Mouse (Mus musculus): ENCODE results near the gene Enoph1.
A peak's percentile ranks its signal among the peaks of the same experiment; 100 is the strongest.

The Enoph1 gene

DNA sequence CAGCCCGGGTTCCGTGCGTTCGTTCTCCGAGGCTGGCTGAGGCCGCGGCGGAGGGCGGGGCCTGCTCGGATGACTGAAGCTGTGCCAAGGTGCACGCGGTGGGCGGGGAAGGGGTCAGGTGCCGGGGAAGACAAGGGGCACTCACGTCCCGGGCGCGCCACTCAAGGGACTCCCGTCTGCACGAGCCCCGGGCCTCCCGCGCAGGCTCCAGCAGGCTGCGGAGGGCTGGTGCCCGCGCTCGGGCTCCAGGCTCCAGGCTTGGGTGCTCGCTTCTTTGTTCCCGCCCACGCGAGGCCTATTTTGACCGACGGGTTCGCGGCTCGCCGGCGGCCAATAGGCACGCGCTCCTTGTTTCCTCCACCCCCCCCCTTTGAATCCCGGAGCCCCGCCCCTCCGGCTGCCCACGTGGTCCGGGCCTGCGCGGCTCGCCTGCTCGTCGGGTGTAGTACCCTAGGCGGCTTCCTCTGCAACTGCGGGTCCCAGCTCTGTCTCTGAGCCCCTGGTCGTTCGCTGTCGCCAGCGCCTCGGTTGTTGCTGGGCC lies at the start of gene Enoph1, which contains the start of gene Hnrnpdl:
Gene Enoph1, plus strand, starts transcription at position 384 of the 541 bp plus-strand sequence.
Gene Hnrnpdl, minus strand, starts transcription at position 63 of the 541 bp plus-strand sequence.
- peak; percentile 94 to 96 for DNase-seq

GRCm38 (mm10) chr5:99994166-99994565 lies 45.6 kb upstream of the Enoph1 start:
- peak; percentile 30 to 61 for DNase-seq

DNA sequence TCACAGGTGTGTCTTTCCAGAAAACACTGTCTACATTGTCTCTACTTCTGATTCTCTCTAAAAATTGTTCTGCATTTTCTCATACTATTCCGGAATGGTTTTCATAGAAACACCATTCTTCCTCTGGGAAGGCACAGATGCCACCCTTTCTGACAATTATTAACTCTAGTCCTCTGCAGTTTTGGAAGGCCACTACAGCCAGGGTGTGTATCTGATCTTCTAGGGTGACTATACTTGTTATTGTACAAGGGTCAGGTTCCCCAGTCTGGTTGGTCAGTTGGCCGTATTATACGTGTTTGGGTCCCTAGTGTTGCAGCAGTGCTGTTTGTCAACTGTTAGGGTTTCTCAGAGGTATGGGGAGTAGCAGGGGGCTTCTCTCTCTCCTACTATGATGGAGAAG lies 45.1 kb upstream of the Enoph1 start:
- no peak for DNase-seq

DNA sequence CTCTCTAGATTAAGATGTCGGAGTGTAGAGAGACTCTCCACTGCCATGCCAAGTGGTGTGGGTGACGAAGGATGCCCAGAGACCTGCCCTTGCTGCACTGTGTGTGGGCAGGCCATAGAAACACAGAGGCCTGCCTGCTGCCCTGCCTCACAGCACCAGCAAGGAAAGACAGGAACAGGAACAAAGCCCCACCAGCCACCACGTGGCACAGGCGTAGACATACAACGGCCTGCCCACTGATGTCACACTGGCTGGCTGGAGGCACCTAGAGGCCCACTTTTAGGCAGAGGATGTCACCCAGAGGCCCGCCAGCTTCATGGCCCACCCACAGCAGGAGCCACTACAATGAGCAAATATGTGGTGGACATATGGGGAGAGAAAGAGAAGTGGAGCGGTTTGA lies 39.7 kb upstream of the Enoph1 start:
- DNase-seq: no peak

- DNase-seq: no peak
Observed at GRCm38 (mm10) chr5:100000500-100000899, 39.3 kb upstream of the Enoph1 start.

DNA sequence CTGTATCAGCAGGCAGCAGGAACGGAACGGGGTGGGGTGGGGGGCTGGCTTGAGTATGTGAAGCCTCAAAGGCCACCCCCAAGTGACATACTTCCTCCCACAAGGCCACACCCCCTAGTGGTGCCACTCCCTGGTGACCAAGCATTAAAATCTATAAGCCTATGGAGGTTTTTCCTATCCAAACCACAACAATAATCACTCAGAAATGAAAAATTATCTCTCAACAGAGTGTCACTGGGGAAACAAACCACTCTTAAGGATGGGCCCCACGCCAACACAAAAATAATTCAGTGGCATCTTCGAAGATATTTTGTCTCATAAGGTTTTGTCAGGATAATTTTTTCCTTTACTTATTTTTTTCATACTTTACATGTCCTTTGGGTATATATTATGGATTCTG lies 35.9 kb upstream of the Enoph1 start:
- DNase-seq: no peak

GRCm38 (mm10) chr5:100005431-100005830 lies 34.4 kb upstream of the Enoph1 start:
- DNase-seq: no peak

- no peak for DNase-seq
Observed at GRCm38 (mm10) chr5:100005896-100006295, 33.9 kb upstream of the Enoph1 start.

GRCm38 (mm10) chr5:100006324-100007039 lies 33.3 kb upstream of the Enoph1 start:
- DNase-seq: no peak

DNA sequence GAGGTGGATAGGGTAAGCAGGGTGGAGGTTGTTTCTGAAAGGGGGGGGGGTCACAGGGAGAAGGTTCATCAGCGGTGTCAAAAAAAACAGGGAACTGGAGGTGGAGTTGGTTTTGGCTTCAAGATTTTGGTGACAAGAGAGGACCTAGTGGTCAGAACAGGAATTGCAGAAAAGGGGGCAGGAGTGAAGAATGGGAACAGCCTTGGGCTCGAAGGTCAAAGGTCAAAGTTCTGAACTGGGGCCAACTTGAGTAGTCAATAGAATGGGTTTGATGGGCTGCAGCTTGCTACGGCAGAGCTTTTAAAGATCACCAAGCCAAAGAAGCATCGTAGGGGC lies 32.8 kb upstream of the Enoph1 start:
- DNase-seq: peak in 1 of 2 experiments; percentile 18

- DNase-seq: no peak
Observed at GRCm38 (mm10) chr5:100008485-100008884, 31.3 kb upstream of the Enoph1 start.

- no peak for DNase-seq
Observed at GRCm38 (mm10) chr5:100012599-100012998, 27.2 kb upstream of the Enoph1 start.

DNA sequence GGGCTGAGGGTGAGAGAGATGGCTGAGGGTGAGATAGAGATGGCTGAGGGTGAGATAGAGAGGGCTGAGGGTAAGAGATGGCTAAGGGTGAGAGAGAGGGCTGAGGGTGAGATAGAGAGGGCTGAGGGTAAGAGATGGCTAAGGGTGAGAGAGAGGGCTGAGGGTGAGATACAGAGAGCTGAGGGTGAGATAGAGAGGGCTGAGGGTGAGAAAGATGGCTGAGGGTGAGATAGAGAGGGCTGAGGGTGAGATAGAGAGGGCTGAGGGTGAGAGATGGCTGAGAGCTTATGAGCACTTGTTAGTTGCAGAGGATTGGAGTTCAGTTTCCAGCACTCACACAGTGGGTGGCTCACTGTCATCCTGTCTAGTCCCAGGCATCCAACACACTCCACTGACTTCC lies 19.7 kb upstream of the Enoph1 start:
- no peak for DNase-seq

DNA sequence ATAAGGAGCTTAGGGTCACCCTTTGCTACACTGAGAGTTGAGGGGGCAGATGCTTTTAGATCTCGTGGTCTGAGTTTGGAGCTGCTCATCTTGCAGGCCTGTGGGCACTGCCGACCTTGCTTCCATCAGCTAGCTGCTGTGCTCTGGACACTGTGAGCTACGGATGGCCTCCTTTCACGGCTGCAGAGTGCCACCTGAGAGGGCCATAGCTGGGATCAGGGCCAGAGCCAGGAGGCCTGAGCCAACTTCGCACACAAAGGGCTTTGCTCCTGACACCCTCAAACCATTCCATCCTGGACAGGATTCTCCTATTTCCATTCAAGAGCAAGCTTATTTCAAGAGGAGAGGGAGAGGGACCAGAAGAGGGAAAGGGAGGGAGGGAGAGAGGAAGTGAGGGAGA lies 15.4 kb upstream of the Enoph1 start:
- DNase-seq: no peak

DNA sequence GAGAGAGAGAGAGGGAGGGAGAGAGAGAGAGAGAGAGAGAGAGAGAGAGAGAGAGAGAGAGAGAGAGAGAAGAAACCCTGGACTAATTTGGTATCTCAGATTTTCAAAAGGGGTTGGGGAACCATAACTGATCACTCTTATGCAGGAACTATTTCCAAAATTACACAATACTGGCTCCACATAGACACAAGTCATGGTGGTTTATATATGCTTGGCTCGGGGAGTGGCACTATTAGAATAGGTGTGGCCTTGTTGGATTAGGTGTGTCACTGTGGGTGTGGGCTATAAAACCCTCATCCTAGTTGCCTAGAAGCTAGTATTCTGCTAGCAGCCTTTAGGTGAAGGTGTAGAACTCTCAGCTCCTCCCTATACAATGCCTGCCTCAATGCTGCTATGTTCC lies 14.9 kb upstream of the Enoph1 start:
- no peak for DNase-seq

DNA sequence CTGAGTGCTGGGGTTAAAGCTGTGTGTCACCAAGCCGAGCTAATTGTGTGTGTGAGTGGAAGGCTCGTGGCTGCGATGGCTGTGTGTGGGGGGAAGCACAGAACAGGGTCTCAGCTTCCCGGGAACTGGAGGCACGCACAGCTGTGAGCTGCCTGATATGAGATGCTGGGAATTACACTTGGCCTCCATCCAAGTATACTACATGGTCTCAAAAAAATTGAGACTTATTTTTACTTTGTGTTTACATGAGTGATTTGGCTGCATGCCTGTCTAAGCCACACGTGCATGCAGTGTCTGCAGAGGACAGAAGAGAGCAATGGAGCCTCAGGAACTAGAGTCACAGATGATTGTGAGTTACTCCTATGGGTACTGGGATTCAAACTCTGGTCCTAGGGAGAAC lies 9.7 kb upstream of the Enoph1 start:
- no peak for DNase-seq

DNA sequence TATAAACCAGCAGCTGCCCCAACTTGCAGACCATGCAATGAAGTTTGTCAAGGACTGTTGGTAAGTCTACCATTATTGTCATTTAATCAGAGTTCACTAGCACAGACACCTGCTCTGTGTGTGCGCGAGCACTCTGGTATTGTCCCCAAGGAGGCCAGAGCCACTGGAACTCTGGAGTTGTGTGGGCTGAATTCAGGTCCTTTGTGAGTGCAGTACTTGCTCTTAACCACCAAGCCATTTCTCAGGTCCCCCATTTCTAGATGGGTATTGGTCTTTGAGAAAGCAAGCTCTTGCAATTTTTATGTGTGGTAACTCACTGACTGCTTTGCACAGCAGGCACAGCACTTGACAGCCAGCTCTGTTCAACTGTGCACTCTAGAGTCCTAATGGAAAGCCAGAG lies 7.7 kb upstream of the Enoph1 start:
- DNase-seq: no peak

GRCm38 (mm10) chr5:100032646-100033045 lies 7.1 kb upstream of the Enoph1 start:
- no peak for DNase-seq

DNA sequence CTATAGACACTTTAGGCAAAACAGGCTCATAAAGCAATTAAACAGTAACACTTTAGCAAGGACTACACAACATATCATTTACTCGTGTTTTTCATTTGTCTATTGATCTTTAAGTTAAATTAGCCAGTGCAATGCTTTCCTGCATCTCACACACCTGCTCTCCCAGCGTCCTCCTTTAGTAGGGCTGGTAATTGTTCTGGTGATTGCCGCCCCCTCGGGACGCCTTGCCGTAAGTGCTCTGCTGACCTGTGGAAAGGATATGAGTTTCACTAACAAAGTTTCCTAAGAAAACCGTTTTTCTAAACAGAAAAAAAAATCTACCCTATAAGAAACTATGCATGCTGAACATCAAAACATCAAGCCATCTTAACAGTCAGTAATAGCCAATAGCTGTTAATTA lies 3.8 kb upstream of the Enoph1 start:
- DNase-seq: no peak

- DNase-seq: no peak
Observed at GRCm38 (mm10) chr5:100036681-100037080, 3.1 kb upstream of the Enoph1 start.

DNA sequence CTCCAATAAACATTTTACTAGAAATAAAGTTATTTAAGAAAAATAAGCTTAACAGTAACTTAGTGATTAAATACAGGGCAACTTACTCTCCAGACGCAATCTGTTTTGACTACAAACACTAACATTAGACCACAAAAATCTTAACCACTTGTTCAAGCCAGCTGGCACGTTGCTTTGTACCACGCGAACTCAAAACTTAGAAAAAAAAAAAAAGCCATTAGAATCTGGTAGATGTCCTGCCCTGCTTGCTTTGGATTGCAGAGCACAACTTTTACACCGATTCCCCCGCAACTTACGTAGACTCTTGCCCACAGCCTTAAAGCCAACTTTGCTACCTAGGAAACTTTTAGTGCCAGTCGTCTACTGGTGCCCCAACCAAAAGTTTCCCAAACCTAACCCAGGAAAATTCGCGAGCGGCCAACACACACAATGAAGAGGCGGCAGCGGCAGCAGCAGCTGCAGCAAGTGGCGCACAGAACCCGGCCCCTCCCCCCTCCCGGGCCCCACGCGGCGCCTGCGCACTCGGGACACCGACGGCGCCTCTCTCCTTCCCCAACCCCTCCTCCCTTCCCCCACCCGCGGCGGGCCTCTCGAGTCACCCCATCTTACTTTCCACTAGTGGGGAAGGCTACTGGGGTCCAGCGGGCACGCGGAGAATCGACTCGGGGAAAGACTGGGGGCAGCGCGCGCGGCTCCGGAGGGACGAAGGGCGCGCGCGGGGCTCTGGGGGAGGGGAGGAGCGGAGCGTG lies 1.6 kb upstream of the Enoph1 start:
- DNase-seq: peak; percentile 92 to 95

DNA sequence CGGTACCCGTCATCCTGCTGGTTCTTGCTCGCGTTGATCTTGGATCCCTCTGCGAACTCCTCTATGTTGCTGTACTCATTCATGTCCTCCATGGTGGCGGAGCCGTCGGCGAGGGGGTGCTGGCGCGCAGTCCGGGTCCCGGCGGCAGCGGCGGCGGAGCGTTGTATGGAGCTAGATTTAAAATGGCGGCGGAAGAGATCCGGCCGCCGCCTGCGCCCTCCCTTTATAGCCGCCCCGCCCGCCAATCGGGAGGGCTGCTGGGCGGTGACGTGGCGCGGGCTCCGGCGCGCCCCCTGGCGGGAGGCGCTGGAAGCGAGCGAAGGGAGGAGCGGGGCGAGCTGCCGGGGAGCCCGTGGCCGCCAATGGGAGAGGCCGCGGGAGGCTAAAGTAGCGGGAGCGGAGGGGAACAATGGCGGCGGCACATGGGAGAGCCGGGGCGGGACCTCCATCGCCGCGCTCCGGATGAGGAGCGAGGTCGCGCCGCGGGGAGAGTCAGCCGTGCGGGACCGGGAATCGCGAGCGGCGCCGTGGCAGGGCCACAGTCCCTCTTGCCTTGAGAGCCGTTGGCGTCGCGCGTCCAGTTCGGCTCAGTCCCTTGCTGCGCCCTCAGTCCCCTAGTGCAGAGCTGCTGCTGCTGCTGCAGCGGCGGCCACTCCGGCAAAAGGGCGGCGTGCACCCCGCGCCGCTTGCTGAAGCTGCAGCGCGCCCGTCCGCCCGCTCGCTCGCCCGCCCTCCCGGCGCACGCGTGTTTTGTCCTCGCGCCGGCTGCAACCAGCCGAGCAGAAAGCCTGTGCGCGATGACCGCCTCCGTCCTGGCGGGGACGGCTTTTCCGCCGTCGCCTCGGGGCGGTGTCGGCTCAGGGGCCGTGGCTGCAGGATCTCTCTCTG lies 827 bp upstream of the Enoph1 start:
- peak; percentile 93 to 97 for DNase-seq

GRCm38 (mm10) chr5:100040281-100040784 lies 548 bp downstream of the Enoph1 start:
- peak in 1 of 2 experiments; percentile 9 for DNase-seq
